Mouse (Mus musculus) cerebellum, adult 2 months (tissue): ENCODE results near the gene Snx17.

Source experiments
- CTCF ChIP-seq: fragments of 200-500 bp; IDR thresholded peaks from 2 replicates; pipeline ENCODE4 v1.5.1; 2011; ENCODE audit warnings: low read depth, mild to moderate bottlenecking, control low read depth, low read length, moderate library complexity, borderline replicate concordance; ENCODE audit not compliant: insufficient read depth
- POLR2A ChIP-seq: fragments of 200-500 bp; IDR thresholded peaks from 2 replicates; pipeline ENCODE4 v1.6.1; 2011; ENCODE audit warnings: low read length, control low read depth, borderline replicate concordance; ENCODE audit not compliant: insufficient read depth

DNA sequence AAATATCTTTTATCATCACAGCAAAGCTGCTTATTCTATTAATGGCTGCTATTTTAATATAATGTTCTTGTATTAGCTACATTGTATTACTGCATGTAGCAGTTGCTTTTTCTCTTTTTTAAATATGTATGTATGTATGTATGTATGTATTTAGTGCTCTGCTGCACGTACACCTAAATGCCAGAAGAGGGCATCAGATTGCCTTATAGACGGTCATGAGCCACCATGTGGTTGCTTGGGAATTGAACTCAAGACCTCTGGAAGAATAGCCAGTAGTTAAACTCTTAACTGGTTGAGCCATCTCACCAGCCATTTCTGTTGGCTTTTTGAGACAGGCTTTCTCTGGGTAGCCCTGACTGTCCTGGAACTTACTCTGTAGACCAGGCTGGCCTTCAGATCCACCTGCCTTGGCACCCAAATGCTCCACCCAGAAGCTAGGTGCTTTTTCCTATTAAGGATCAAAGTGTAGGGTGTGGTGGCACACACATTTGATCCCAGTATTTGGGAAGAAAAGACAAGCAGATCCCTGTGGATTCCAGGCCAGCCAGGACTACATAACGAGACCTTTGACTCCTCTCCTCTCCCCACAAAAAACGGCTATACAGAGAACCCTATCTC lies 4.7 kb upstream of the Snx17 start:
- TF ChIP-seq CTCF: no peak
- no peak for TF ChIP-seq POLR2A
